Mouse (Mus musculus) liver (tissue): ENCODE data around the gene Ptprg.

Source experiments
- DNase-seq: peaks from one replicate; pipeline ENCODE4 v3.0.0-alpha.2; 2020; ENCODE audit warnings: mixed read lengths

Gene Ptprg

GRCm38 (mm10) chr14:11687541-11687940 lies 134.2 kb downstream of the Ptprg start:
- DNase-seq: no peak

- no peak for DNase-seq
These were observed 134.8 kb downstream of the Ptprg start for GRCm38 (mm10) chr14:11688142-11688541.

- DNase-seq: no peak
These were observed 136.7 kb downstream of the Ptprg start for GRCm38 (mm10) chr14:11690066-11690465.

- no peak for DNase-seq
These were observed 138.2 kb downstream of the Ptprg start for GRCm38 (mm10) chr14:11691531-11691930.

GRCm38 (mm10) chr14:11698880-11699279 lies 145.5 kb downstream of the Ptprg start:
- DNase-seq: no peak

GRCm38 (mm10) chr14:11699654-11700053 lies 146.3 kb downstream of the Ptprg start:
- no peak for DNase-seq

GRCm38 (mm10) chr14:11701516-11702249 lies 148.4 kb downstream of the Ptprg start:
- no peak for DNase-seq

- no peak for DNase-seq
These were observed 149.6 kb downstream of the Ptprg start for GRCm38 (mm10) chr14:11702770-11703477.

- DNase-seq: no peak
These were observed 151.5 kb downstream of the Ptprg start for GRCm38 (mm10) chr14:11704871-11705270.

- no peak for DNase-seq
These were observed 156.0 kb downstream of the Ptprg start for GRCm38 (mm10) chr14:11709352-11709751.

GRCm38 (mm10) chr14:11709798-11710197 lies 156.5 kb downstream of the Ptprg start:
- DNase-seq: no peak

GRCm38 (mm10) chr14:11710410-11711122 lies 157.2 kb downstream of the Ptprg start:
- no peak for DNase-seq

GRCm38 (mm10) chr14:11712146-11712545 lies 158.8 kb downstream of the Ptprg start:
- no peak for DNase-seq

GRCm38 (mm10) chr14:11716230-11716629 lies 162.9 kb downstream of the Ptprg start:
- no peak for DNase-seq

- DNase-seq: no peak
These were observed 164.9 kb downstream of the Ptprg start for GRCm38 (mm10) chr14:11718201-11718600.

- DNase-seq: no peak
These were observed 165.9 kb downstream of the Ptprg start for GRCm38 (mm10) chr14:11719259-11719658.

GRCm38 (mm10) chr14:11722101-11722500 lies 168.8 kb downstream of the Ptprg start:
- DNase-seq: no peak

GRCm38 (mm10) chr14:11723876-11724275 lies 170.5 kb downstream of the Ptprg start:
- no peak for DNase-seq

- DNase-seq: no peak
These were observed 178.0 kb downstream of the Ptprg start for GRCm38 (mm10) chr14:11731223-11731920.

- DNase-seq: no peak
These were observed 179.0 kb downstream of the Ptprg start for GRCm38 (mm10) chr14:11732376-11732775.

- DNase-seq: no peak
These were observed 190.4 kb downstream of the Ptprg start for GRCm38 (mm10) chr14:11743726-11744125.

GRCm38 (mm10) chr14:11752678-11753077 lies 199.3 kb downstream of the Ptprg start:
- no peak for DNase-seq

GRCm38 (mm10) chr14:11754656-11755055 lies 201.3 kb downstream of the Ptprg start:
- no peak for DNase-seq
